Mouse (Mus musculus): ENCODE results near the gene Fnd3c2. TPM values are rescaled to one million over a fixed set of nuclear protein-coding genes. Genes with fewer than 3 reads are reported as not detected.
A peak's percentile ranks its signal among the peaks of the same experiment; 100 is the strongest.

Fnd3c2 gene
- polyA plus RNA-seq, 1 experiment from 2014 or later = not detected

GRCm38 (mm10) chrX:106186713-106187649 is 68.2 kb downstream of the Fnd3c2 start, which contains the start of gene Pgk1:
Pgk1 (plus strand) TSS chrX:106187100.
- Histone ChIP-seq H3K9me3 (no peaks in the 10 kb centered on the region), H3K4me3 (peak within 1 kb of the TSS; percentile 51), H3K27me3 (peaks cover 4% of the 10 kb centered on the region; the same call in 1 of the 2 replicates), H3K36me3 (no peaks in the 10 kb centered on the region), H3K9ac (peak within 1 kb of the TSS; percentile 62), H3K4me2 (replicated peaks) (peak within 1 kb of the TSS; percentile 62), H3K4me1 (peaks cover 12% of the 10 kb centered on the region), H3K27ac (peak within 1 kb of the TSS; percentile 92)
- 16% methylated on average over 55 of the region's 55 CpGs for WGBS
- peak; percentile 97 for ATAC-seq (ENCODE audit: insufficient number of reproducible peaks, insufficient read depth, low FRiP score, low TSS enrichment)

- no peaks in the 10 kb centered on the region for H3K36me3 ChIP-seq
- no peak overlapping the region for H3K4me3 ChIP-seq
- H3K9ac ChIP-seq = no peak overlapping the region
- peak overlapping the region; percentile 92 for H3K27ac ChIP-seq
- WGBS = 11% methylated on average over 5 of the region's 5 CpGs
- no peaks in the 10 kb centered on the region for H3K9me3 ChIP-seq
- peaks cover 12% of the 10 kb centered on the region for H3K4me1 ChIP-seq
- peak; percentile 69; the same call in 1 of the 2 replicates for ATAC-seq (ENCODE audit: insufficient number of reproducible peaks, insufficient read depth, low FRiP score, low TSS enrichment)
- 0 out of 2 replicates have a peak overlapping the region, but pooled peaks have one; percentile 7 for H3K4me2 ChIP-seq (replicated peaks)
- peaks cover 4% of the 10 kb centered on the region; the same call in 1 of the 2 replicates for H3K27me3 ChIP-seq
Observed at GRCm38 (mm10) chrX:106185706-106186105, 69.5 kb downstream of the Fnd3c2 start.

Other genes starting within 250 kb of the Fnd3c2 start
- gene Magt1, start 243.5 kb downstream of the Fnd3c2 start, polyA plus RNA-seq (2016; fragmentation: Nextera tagmentation; extraction: Ambion mirVana) = 59.6 and 64.9 TPM in 2 replicates
- 320 and 347 TPM in 2 replicates for gene Cox7b, start 239.7 kb downstream of the Fnd3c2 start, polyA plus RNA-seq (2016; fragmentation: Nextera tagmentation; extraction: Ambion mirVana)
- gene Atp7a, start 228.1 kb downstream of the Fnd3c2 start, polyA plus RNA-seq (2016; fragmentation: Nextera tagmentation; extraction: Ambion mirVana) = 32.8 and 34.7 TPM in 2 replicates
- gene Tlr13, start 112.2 kb downstream of the Fnd3c2 start, polyA plus RNA-seq (2016; fragmentation: Nextera tagmentation; extraction: Ambion mirVana) = 0.42 and 0.52 TPM in 2 replicates
- 298 and 309 TPM in 2 replicates for gene Pgk1, start 68.3 kb downstream of the Fnd3c2 start, polyA plus RNA-seq (2016; fragmentation: Nextera tagmentation; extraction: Ambion mirVana)
- 9.2 and 10.1 TPM in 2 replicates for gene Taf9b, start 34.2 kb downstream of the Fnd3c2 start, polyA plus RNA-seq (2016; fragmentation: Nextera tagmentation; extraction: Ambion mirVana)
- gene Fndc3c1, start 230.0 kb upstream of the Fnd3c2 start, polyA plus RNA-seq (2016; fragmentation: Nextera tagmentation; extraction: Ambion mirVana) = 32.6 and 36.9 TPM in 2 replicates